Mouse (Mus musculus) limb, embryonic 11.5 days (tissue): Measurements from ENCODE around the gene Eapp. TPM values are rescaled to one million over a fixed set of nuclear protein-coding genes. Genes with fewer than 3 reads are reported as not detected.
"Not testable (repeated sequence)": the region's sequence is repeated elsewhere in the genome, so short reads cannot be mapped to it uniquely, and the experiment has no call there.

Experiments
- ATAC-seq: fragments of 200-750 bp; cut with Nextera tagmentation; 2 replicates; pipeline ENCODE4 v1.8.0; 2017; ENCODE audit warnings: low read depth; ENCODE audit not compliant: insufficient number of reproducible peaks, low FRiP score, low TSS enrichment
- DNase-seq: peaks from one replicate; pipeline ENCODE4 v3.0.0-alpha.2; 2015; ENCODE audit warnings: low spot score
- H3K27ac ChIP-seq: fragments of 300-500 bp; sonication (generic); replicated peaks from 2 replicates; pipeline ENCODE4 v1.5.1; 2014; ENCODE audit warnings: low read depth, mild to moderate bottlenecking, low read length
- H3K27me3 ChIP-seq: fragments of 300-500 bp; sonication (generic); 2 replicates; pipeline ENCODE4 v1.6.1; 2014; ENCODE audit warnings: mild to moderate bottlenecking, low read length, mixed read lengths; ENCODE audit not compliant: control insufficient read depth, insufficient read depth
- H3K36me3 ChIP-seq: fragments of 300-500 bp; sonication (generic); 2 replicates; pipeline ENCODE4 v1.6.1; 2014; ENCODE audit warnings: mild to moderate bottlenecking, low read length, moderate library complexity, mixed read lengths; ENCODE audit not compliant: control insufficient read depth, insufficient read depth
- H3K4me1 ChIP-seq: fragments of 300-500 bp; sonication (generic); 2 replicates; pipeline ENCODE4 v1.6.1; 2014; ENCODE audit warnings: low read length, mixed read lengths; ENCODE audit not compliant: control insufficient read depth, insufficient read depth
- H3K4me2 ChIP-seq: fragments of 300-500 bp; sonication (generic); 2 replicates; pipeline ENCODE4 v1.6.1; 2014; ENCODE audit warnings: low read depth, mild to moderate bottlenecking, moderate library complexity; ENCODE audit not compliant: severe bottlenecking
- H3K4me3 ChIP-seq: fragments of 300-500 bp; sonication (generic); 2 replicates; pipeline ENCODE4 v1.5.1; 2014; ENCODE audit warnings: low read depth, low read length
- H3K9ac ChIP-seq: fragments of 300-500 bp; sonication (generic); 2 replicates; pipeline ENCODE4 v1.6.1; 2014; ENCODE audit warnings: mild to moderate bottlenecking, low read length
- H3K9me3 ChIP-seq: fragments of 300-500 bp; sonication (generic); 2 replicates; pipeline ENCODE4 v1.6.1; 2016; ENCODE audit warnings: low read length; ENCODE audit not compliant: control insufficient read depth
- WGBS: fragments of 180-500 bp; shearing (Covaris S2); extraction: QIAGEN DNeasy Blood & Tissue Kit; methylation state at CpG from one replicate; pipeline ENCODE4 v1.1.7; 2014; 5-methylcytosine and 5-hydroxymethylcytosine counted together
- polyA plus RNA-seq: library from polyadenylated mRNA; unstranded; fragments of >200 nt; fragmentation: Nextera tagmentation; extraction: Ambion mirVana; gene quantifications from 2 replicates; pipeline ENCODE4 v1.2.1, GENCODE M21; 2014

Eapp gene
- polyA plus RNA-seq, 1 experiment from 2014 or later, result 75.7 TPM

GRCm38 (mm10) chr12:54713822-54714626 lies 18.3 kb upstream of the Eapp start:
- DNase-seq, H3K9me3 ChIP-seq, H3K4me2 ChIP-seq, H3K4me1 ChIP-seq, H3K4me3 ChIP-seq, H3K27me3 ChIP-seq, H3K9ac ChIP-seq, H3K27ac ChIP-seq, H3K36me3 ChIP-seq: not testable (repeated sequence)
- 0% methylated on average over 1 of the region's 48 CpGs for WGBS
- peak; percentile 49 for ATAC-seq

- not testable (repeated sequence) for H3K9ac ChIP-seq, H3K9me3 ChIP-seq, H3K4me1 ChIP-seq, H3K36me3 ChIP-seq, H3K27ac ChIP-seq, H3K27me3 ChIP-seq, H3K4me3 ChIP-seq, H3K4me2 ChIP-seq, DNase-seq
- peak; percentile 92 for ATAC-seq
- 0% methylated on average over 3 of the region's 8 CpGs for WGBS
These were observed 14.8 kb upstream of the Eapp start for GRCm38 (mm10) chr12:54710494-54710879.

GRCm38 (mm10) chr12:54709691-54710493 lies 14.2 kb upstream of the Eapp start:
- not testable (repeated sequence) for H3K36me3 ChIP-seq, H3K27ac ChIP-seq, DNase-seq, H3K4me2 ChIP-seq, H3K4me1 ChIP-seq, H3K4me3 ChIP-seq, H3K9ac ChIP-seq, H3K27me3 ChIP-seq, H3K9me3 ChIP-seq
- peak; percentile 39 for ATAC-seq
- 0% methylated on average over 6 of the region's 44 CpGs for WGBS

GRCm38 (mm10) chr12:54699394-54699793 lies 3.7 kb upstream of the Eapp start:
- no peak overlapping the region for H3K4me3 ChIP-seq
- H3K4me1 ChIP-seq, result no peaks in the 10 kb centered on the region
- no peak for ATAC-seq
- no peaks in the 10 kb centered on the region for H3K27me3 ChIP-seq
- H3K9ac ChIP-seq, result no peak overlapping the region
- no peak overlapping the region for H3K27ac ChIP-seq
- 70% methylated on average over 7 of the region's 7 CpGs for WGBS
- no peak overlapping the region for H3K4me2 ChIP-seq
- DNase-seq, result no peak
- H3K9me3 ChIP-seq, result no peaks in the 10 kb centered on the region
- H3K36me3 ChIP-seq, result no peaks in the 10 kb centered on the region

DNA sequence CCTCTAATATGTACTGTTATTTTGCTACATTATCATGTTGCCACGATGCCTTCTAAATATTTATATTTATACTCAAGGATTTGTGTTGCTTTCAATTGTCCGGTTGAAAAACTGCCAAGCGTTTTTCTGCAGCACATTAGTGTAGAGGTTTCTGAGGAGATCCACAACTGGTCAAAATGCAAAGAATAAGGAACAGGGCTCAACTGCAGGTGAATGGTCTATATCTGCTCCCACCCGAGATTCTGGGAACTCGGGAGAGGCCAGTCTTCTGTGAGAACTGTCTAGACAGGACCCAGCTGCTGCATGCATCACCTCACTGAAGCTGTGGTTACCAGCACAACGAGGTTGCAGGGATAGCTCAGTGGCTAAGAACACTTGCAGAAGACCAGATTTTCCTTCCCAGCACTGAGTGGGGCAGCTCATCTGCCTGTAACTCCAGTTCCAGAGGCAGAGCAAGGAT lies 2.1 kb upstream of the Eapp start:
- Histone ChIP-seq H3K9me3 (no peaks in the 10 kb centered on the region), H3K4me1 (no peaks in the 10 kb centered on the region), H3K4me3 (no peak overlapping the region), H3K4me2 (no peak overlapping the region), H3K27ac (no peak overlapping the region), H3K9ac (no peak overlapping the region), H3K36me3 (no peaks in the 10 kb centered on the region), H3K27me3 (no peaks in the 10 kb centered on the region)
- ATAC-seq (no peak), DNase-seq (peak; percentile 32)
- 65% methylated on average over 6 of the region's 6 CpGs for WGBS

- Histone ChIP-seq H3K4me3 (no peak overlapping the region), H3K4me1 (no peaks in the 10 kb centered on the region), H3K9me3 (no peaks in the 10 kb centered on the region), H3K4me2 (no peak overlapping the region), H3K9ac (no peak overlapping the region), H3K36me3 (peaks cover under 1% of the 10 kb centered on the region; the same call in 1 of the 2 replicates), H3K27ac (no peak overlapping the region), H3K27me3 (no peaks in the 10 kb centered on the region)
- DNase-seq (peak; percentile 40), ATAC-seq (peak; percentile 60)
- WGBS, result 12% methylated on average over 7 of the region's 7 CpGs
These were observed 1.4 kb upstream of the Eapp start for GRCm38 (mm10) chr12:54697003-54697597.

- Histone ChIP-seq H3K27ac (peak overlapping the region; percentile 66), H3K9ac (peak overlapping the region; percentile 82; the same call in 1 of the 2 replicates), H3K9me3 (no peaks in the 10 kb centered on the region), H3K36me3 (peaks cover 2% of the 10 kb centered on the region; the same call in 1 of the 2 replicates), H3K4me1 (no peaks in the 10 kb centered on the region), H3K4me2 (peak overlapping the region; percentile 76), H3K27me3 (no peaks in the 10 kb centered on the region), H3K4me3 (peak overlapping the region; percentile 75)
- ATAC-seq (peak; percentile 90), DNase-seq (peak; percentile 95)
- under 1% methylated on average over 32 of the region's 32 CpGs for WGBS
These were observed 725 bp upstream of the Eapp start for GRCm38 (mm10) chr12:54696242-54697002.
